Mouse (Mus musculus): ENCODE measurements around the gene Fndc3b. TPM values are rescaled to one million over a fixed set of nuclear protein-coding genes. Genes with fewer than 3 reads are reported as not detected.

Fndc3b gene
- polyA plus RNA-seq, 1 experiment from 2014 or later, result 11.8 TPM

DNA sequence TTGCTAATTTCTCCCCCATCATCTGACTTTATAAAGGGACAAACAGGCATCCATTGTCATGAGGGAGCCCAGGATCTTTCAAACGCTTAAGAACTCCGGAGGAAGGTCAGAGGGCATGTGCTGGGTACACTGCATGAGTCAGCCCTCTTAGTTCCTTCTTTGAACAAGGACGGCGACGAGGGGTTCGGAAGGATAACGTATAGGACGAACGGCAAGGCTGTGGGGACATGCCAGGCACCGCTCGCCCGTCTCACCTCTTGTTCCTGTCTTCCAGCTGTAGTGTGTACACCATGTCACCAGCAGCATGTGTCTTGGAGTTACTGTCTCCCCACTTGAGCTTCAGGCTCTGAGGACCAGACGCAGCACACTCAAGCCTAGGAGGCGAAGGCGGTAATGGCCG lies 271.4 kb downstream of the Fndc3b start:
- TF ChIP-seq CTCF (IDR thresholded peaks at IDR 0.05; ENCODE audit: low read depth) (no peak), EP300 (optimal IDR thresholded peaks at IDR 0.05) (no peak)
- WGBS, result 60% methylated on average over 16 of the region's 16 CpGs
- Histone ChIP-seq H3K4me3 (ENCODE audit: low read depth, low read length) (no peak overlapping the region), H3K9ac (ENCODE audit: low read length) (no peak overlapping the region), H3K4me2 (replicated peaks; ENCODE audit: low read depth) (no peak overlapping the region), H3K4me1 (replicated peaks; ENCODE audit: control insufficient read depth, insufficient read depth) (no peaks in the 10 kb centered on the region), H3K36me3 (ENCODE audit: control insufficient read depth, insufficient read depth, low read length) (peaks cover 15% of the 10 kb centered on the region), H3K27ac (replicated peaks) (no peak overlapping the region), H3K9me3 (ENCODE audit: control insufficient read depth, low read length) (no peaks in the 10 kb centered on the region), H3K27me3 (ENCODE audit: control insufficient read depth, insufficient read depth, low read length) (no peaks in the 10 kb centered on the region)
- peak; percentile 55; the same call in 1 of the 2 replicates for ATAC-seq (ENCODE audit: low FRiP score, low TSS enrichment)
- no peak for DNase-seq (ENCODE audit: low spot score)

DNA sequence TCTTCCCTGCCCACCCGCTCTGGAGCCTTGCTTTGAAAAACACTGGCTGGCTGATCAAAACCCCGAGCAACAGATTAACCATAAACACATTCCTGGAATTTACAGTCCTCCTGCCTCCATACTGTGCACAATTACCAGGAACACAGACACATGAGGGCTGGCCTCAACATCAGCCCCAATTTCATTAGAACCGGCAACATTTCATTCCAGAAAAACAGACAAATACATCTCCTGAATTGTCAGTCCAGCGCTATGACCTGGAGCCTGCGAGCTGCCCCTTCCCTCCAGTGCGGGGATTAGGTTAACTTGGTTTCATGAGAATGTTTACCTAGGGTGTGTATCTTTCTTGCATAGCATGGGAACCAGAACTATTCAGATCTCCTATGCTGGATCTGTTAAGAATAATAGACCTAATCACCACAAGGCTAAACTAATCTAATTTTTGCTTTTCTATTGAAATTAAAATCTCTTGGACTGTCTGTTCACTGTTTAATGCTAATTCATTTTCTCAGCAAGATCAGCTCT lies 275.9 kb downstream of the Fndc3b start:
- peak overlapping the region; percentile 65 for H3K27ac ChIP-seq (replicated peaks)
- H3K4me2 ChIP-seq (replicated peaks; ENCODE audit: low read depth), result no peak overlapping the region
- peak; percentile 60 for ATAC-seq (ENCODE audit: low FRiP score, low TSS enrichment)
- peaks cover 18% of the 10 kb centered on the region for H3K36me3 ChIP-seq (ENCODE audit: control insufficient read depth, insufficient read depth, low read length)
- no peaks in the 10 kb centered on the region for H3K9me3 ChIP-seq (ENCODE audit: control insufficient read depth, low read length)
- DNase-seq (ENCODE audit: low spot score), result no peak
- WGBS, result 46% methylated on average over 6 of the region's 6 CpGs
- H3K4me1 ChIP-seq (replicated peaks; ENCODE audit: control insufficient read depth, insufficient read depth), result no peaks in the 10 kb centered on the region
- no peak overlapping the region for H3K4me3 ChIP-seq (ENCODE audit: low read depth, low read length)
- H3K27me3 ChIP-seq (ENCODE audit: control insufficient read depth, insufficient read depth, low read length), result no peaks in the 10 kb centered on the region
- no peak for TF ChIP-seq CTCF (IDR thresholded peaks at IDR 0.05; ENCODE audit: low read depth)
- TF ChIP-seq EP300 (optimal IDR thresholded peaks at IDR 0.05), result no peak
- H3K9ac ChIP-seq (ENCODE audit: low read length), result no peak overlapping the region

DNA sequence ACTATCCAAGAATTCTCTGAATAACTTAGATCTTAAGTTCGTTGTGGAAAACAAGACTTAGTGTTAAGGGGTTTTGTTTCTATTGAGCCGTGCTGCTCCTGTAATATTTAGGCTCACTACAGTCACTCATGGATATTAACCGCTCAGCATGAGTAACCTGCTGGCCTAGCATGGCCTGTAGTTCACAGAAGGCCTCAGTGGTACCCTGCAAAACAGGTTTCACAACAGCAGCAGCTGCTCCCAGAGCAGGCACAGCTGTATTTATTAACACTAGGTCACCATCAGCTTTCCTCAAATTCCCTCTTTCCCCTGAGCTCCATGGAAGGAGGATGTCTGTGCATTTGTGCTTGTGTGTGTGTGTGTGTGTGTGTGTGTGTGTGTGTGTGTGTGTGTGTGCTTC lies 278.1 kb downstream of the Fndc3b start:
- Histone ChIP-seq H3K4me2 (replicated peaks; ENCODE audit: low read depth) (no peak overlapping the region), H3K4me1 (replicated peaks; ENCODE audit: control insufficient read depth, insufficient read depth) (no peaks in the 10 kb centered on the region), H3K36me3 (ENCODE audit: control insufficient read depth, insufficient read depth, low read length) (peaks cover 15% of the 10 kb centered on the region), H3K27ac (replicated peaks) (no peak overlapping the region), H3K9me3 (ENCODE audit: control insufficient read depth, low read length) (no peaks in the 10 kb centered on the region), H3K4me3 (ENCODE audit: low read depth, low read length) (no peak overlapping the region), H3K27me3 (ENCODE audit: control insufficient read depth, insufficient read depth, low read length) (no peaks in the 10 kb centered on the region), H3K9ac (ENCODE audit: low read length) (no peak overlapping the region)
- DNase-seq (ENCODE audit: low spot score) (peak; percentile 51), ATAC-seq (ENCODE audit: low FRiP score, low TSS enrichment) (peak; percentile 71)
- TF ChIP-seq CTCF (IDR thresholded peaks at IDR 0.05; ENCODE audit: low read depth) (no peak), EP300 (optimal IDR thresholded peaks at IDR 0.05) (no peak)
- WGBS, result 44% methylated on average over 3 of the region's 3 CpGs

DNA sequence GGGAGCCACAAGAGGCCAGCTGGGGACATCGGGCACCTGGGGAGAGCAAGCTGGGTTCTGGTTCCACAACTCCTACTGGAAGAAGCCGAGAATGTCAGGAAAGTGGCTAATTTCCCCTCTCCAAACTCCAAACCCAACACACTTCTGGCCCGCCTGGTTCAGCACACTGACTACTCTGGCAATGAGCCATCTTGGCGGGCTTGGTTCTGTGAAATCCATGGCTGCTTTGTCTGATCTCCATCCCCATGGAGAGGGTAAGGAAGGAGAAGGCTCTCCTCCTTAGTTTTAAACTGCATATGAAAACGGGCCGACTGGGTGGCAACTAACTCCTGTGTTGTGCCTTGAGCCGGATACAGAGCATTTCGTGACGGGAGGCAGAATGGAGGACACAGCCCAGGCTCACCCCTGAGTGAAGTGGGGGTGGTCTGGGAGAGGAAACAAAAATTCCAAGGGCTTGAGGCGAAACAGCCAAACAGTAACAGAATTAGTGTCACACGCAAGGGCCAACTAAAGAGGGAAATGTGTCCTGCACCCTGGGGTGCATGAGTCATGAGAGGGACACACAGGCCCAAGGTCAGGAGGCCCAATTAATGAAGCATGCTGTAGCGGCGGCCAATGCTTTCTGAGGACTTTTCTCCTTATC lies 280.4 kb downstream of the Fndc3b start:
- H3K4me1 ChIP-seq (replicated peaks; ENCODE audit: control insufficient read depth, insufficient read depth), result no peaks in the 10 kb centered on the region
- peaks cover 15% of the 10 kb centered on the region for H3K36me3 ChIP-seq (ENCODE audit: control insufficient read depth, insufficient read depth, low read length)
- no peak; the same call in 1 of the 2 replicates for ATAC-seq (ENCODE audit: low FRiP score, low TSS enrichment)
- no peak for DNase-seq (ENCODE audit: low spot score)
- WGBS, result 78% methylated on average over 13 of the region's 13 CpGs
- no peak overlapping the region for H3K4me2 ChIP-seq (replicated peaks; ENCODE audit: low read depth)
- H3K4me3 ChIP-seq (ENCODE audit: low read depth, low read length), result no peak overlapping the region
- TF ChIP-seq EP300 (optimal IDR thresholded peaks at IDR 0.05), result no peak
- TF ChIP-seq CTCF (IDR thresholded peaks at IDR 0.05; ENCODE audit: low read depth), result no peak
- H3K9ac ChIP-seq (ENCODE audit: low read length), result no peak overlapping the region
- no peaks in the 10 kb centered on the region for H3K9me3 ChIP-seq (ENCODE audit: control insufficient read depth, low read length)
- H3K27ac ChIP-seq (replicated peaks), result no peak overlapping the region
- no peaks in the 10 kb centered on the region for H3K27me3 ChIP-seq (ENCODE audit: control insufficient read depth, insufficient read depth, low read length)

DNA sequence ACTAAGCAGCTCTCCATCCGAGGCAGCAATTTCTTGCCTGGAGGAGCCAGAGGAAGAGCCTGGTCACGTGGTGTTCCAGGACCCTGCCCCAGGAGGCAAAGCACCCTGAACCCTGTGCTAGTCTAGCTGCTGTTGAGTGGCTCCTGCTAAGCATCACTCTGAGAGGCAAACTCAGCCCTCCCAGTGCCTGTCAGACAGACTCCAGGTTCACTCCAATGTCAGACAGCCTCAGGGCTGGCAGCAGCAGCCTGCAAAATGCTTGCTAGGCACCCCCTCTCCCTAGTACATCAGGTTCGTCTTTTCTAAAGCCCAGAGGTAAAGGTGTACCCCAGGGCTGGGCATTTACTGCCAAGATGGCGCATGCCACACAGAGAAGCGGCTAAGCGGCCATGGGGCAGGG lies 283.7 kb downstream of the Fndc3b start:
- Histone ChIP-seq H3K4me1 (replicated peaks; ENCODE audit: control insufficient read depth, insufficient read depth) (no peaks in the 10 kb centered on the region), H3K4me2 (replicated peaks; ENCODE audit: low read depth) (no peak overlapping the region), H3K27ac (replicated peaks) (no peak overlapping the region), H3K27me3 (ENCODE audit: control insufficient read depth, insufficient read depth, low read length) (no peaks in the 10 kb centered on the region), H3K36me3 (ENCODE audit: control insufficient read depth, insufficient read depth, low read length) (peaks cover 23% of the 10 kb centered on the region), H3K9me3 (ENCODE audit: control insufficient read depth, low read length) (no peaks in the 10 kb centered on the region), H3K4me3 (ENCODE audit: low read depth, low read length) (no peak overlapping the region), H3K9ac (ENCODE audit: low read length) (no peak overlapping the region)
- DNase-seq (ENCODE audit: low spot score) (no peak), ATAC-seq (ENCODE audit: low FRiP score, low TSS enrichment) (no peak)
- 91% methylated on average over 6 of the region's 6 CpGs for WGBS
- TF ChIP-seq EP300 (optimal IDR thresholded peaks at IDR 0.05) (no peak), CTCF (IDR thresholded peaks at IDR 0.05; ENCODE audit: low read depth) (no peak)

DNA sequence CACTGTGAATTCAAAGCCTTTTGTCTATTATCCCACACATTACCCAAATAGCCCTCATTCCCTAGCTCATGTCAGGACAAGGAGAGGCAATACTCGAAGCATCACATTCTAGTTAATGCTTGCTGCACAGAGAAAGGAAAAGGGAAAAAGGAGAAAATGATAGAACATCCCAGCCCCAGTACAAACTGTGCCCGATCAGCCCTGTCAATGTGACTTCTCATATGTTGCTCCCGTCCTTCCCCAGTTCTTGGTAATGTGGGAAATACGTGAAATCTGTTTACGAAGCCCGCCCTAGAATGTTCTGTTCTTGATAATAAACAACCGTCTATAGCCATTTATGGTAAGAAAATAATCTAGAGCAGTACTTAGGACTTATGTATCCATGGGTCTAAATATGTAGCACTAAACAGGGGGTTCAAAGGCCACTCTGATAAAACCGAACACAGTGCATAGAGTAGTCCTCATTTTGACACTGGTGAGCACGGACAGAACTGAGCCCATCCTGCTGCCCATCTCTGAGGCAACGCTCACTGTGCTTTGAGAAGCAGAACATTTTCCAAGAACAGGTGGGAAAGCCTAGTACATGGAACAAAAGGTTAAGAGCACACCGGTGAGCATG lies 286.9 kb downstream of the Fndc3b start:
- H3K9ac ChIP-seq (ENCODE audit: low read length), result no peak overlapping the region
- H3K27ac ChIP-seq (replicated peaks), result no peak overlapping the region
- 81% methylated on average over 11 of the region's 11 CpGs for WGBS
- H3K9me3 ChIP-seq (ENCODE audit: control insufficient read depth, low read length), result no peaks in the 10 kb centered on the region
- H3K4me2 ChIP-seq (replicated peaks; ENCODE audit: low read depth), result no peak overlapping the region
- no peaks in the 10 kb centered on the region for H3K4me1 ChIP-seq (replicated peaks; ENCODE audit: control insufficient read depth, insufficient read depth)
- DNase-seq (ENCODE audit: low spot score) (no peak), ATAC-seq (ENCODE audit: low FRiP score, low TSS enrichment) (no peak)
- no peaks in the 10 kb centered on the region for H3K27me3 ChIP-seq (ENCODE audit: control insufficient read depth, insufficient read depth, low read length)
- H3K4me3 ChIP-seq (ENCODE audit: low read depth, low read length), result no peak overlapping the region
- no peak for TF ChIP-seq CTCF (IDR thresholded peaks at IDR 0.05; ENCODE audit: low read depth)
- no peak for TF ChIP-seq EP300 (optimal IDR thresholded peaks at IDR 0.05)
- peaks cover 25% of the 10 kb centered on the region for H3K36me3 ChIP-seq (ENCODE audit: control insufficient read depth, insufficient read depth, low read length)
